Mouse (Mus musculus): ENCODE results near the gene Adgrl1.

- TF ChIP-seq CTCF (IDR thresholded peaks at IDR 0.05; ENCODE audit: low read depth, low read length) (no peak), GATA1 (IDR thresholded peaks at IDR 0.05; ENCODE audit: borderline replicate concordance, low read length) (no peak), POLR2AphosphoS5 (IDR thresholded peaks at IDR 0.05; ENCODE audit: insufficient replicate concordance, low read depth, low read length) (no peak), GATA2 (IDR thresholded peaks at IDR 0.05; ENCODE audit: borderline replicate concordance, low read depth, low read length) (no peak), TAL1 (conservative IDR thresholded peaks at IDR 0.05; ENCODE audit: low read depth, low read length) (no peak)
Measured at GRCm38 (mm10) chr8:83914860-83915259, 15.0 kb downstream of the Adgrl1 start.

Measured in G1E (cell line).